Mouse (Mus musculus): Measurements from ENCODE around the gene Gm13278. TPM values are rescaled to one million over a fixed set of nuclear protein-coding genes. Genes with fewer than 3 reads are reported as not detected.
"Not testable (repeated sequence)": the region's sequence is repeated elsewhere in the genome, so short reads cannot be mapped to it uniquely, and the experiment has no call there.

Gene Gm13278
- total RNA-seq (2021) = not detected
- long read RNA-seq, experiment 1 = 0 reads
- long read RNA-seq, experiment 2 = 0 reads

DNA sequence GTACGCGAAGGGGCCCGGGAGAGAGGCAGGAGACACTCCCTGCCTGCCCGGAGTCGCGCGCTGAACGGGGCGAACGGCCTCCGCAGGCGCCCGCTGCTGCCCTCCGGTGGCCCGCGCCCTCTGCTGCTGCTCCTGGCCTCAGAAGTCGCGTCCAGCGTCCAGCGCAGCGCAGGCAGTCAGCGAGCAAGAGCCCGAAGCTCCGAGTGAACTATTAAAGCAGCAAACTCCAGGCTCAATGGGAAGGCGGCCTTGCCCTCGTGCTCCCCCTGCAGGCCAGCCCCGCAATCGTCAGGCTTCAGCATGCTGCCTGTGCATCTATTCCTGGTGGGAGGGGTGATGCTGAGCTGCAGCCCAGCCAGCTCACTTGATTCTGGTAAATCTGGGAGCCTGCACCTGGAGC, at the start of gene Gm13278:
TSS of gene Gm13278 (plus strand) at position 301 of the 400 bp plus-strand sequence.
- intact Hi-C loops (cut with DNase I); DNase-seq (ENCODE audit: low spot score in 2 of 2): not testable (repeated sequence)

GRCm38 (mm10) chr4:88742771-88743371, 48.5 kb upstream of the Gm13278 start:
- no peak for DNase-seq (ENCODE audit: low spot score in 2 of 2)
- intact Hi-C loops (cut with DNase I) = no loop called here

- DNase-seq (ENCODE audit: low spot score in 2 of 2) = no peak
- intact Hi-C loops (cut with DNase I) = no loop called here
These were observed 47.1 kb upstream of the Gm13278 start for GRCm38 (mm10) chr4:88744207-88744606.

DNA sequence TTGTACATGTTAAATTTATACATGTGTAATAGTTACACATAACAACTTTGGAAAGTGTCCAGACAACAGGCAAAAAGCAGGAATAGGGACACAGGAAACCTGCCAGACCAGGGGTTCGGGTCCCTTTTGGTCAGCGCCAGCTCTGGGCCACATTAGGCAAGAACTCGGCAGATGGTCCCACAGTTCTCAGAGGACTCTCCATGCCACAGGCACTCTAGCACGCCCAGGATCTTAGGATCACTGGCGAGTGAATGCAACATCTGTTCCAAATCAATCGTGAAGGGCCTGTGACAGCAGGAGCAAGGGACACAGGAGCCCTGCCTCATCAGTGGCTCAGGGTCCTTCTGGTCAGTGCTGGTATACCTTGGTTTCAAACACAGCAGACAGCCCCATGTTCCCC, 41.4 kb upstream of the Gm13278 start:
- DNase-seq (ENCODE audit: low spot score in 2 of 2) = no peak
- intact Hi-C loops (cut with DNase I) = no loop called here

GRCm38 (mm10) chr4:88754818-88755340, 36.5 kb upstream of the Gm13278 start, which contains the start of gene Gm13271:
Gene Gm13271, plus strand, starts transcription at chr4:88754868.
- peak; percentile 65 to 66 for DNase-seq (ENCODE audit: low spot score in 2 of 2)
- intact Hi-C loops (cut with DNase I) = not testable (repeated sequence)

GRCm38 (mm10) chr4:88756581-88757513, 34.5 kb upstream of the Gm13278 start:
- intact Hi-C loops (cut with DNase I) = not testable (repeated sequence)

DNA sequence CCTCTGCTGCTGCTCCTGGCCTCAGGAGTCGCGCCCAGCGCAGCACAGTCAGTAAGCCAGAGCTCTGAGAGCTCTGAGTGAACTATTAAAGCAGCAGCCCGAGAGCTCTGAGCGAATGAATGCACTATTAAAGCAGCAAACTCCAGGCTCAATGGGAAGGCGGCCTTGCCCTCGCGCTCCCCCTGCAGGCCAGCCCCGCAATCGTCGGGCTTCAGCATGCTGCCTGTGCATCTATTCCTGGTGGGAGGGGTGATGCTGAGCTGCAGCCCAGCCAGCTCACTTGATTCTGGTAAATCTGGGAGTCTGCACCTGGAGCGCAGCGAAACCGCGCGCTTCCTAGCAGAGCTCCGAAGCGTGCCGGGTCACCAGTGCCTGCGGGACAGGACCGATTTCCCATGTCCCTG, 33.7 kb upstream of the Gm13278 start:
- DNase-seq (ENCODE audit: low spot score in 2 of 2) = peak; percentile 89
- intact Hi-C loops (cut with DNase I) = not testable (repeated sequence)

More at GRCm38 (mm10) chr4:88756581-88757513, 34.5 kb upstream of the Gm13278 start:
- not testable (repeated sequence) for DNase-seq (ENCODE audit: low spot score in 2 of 2)

DNA sequence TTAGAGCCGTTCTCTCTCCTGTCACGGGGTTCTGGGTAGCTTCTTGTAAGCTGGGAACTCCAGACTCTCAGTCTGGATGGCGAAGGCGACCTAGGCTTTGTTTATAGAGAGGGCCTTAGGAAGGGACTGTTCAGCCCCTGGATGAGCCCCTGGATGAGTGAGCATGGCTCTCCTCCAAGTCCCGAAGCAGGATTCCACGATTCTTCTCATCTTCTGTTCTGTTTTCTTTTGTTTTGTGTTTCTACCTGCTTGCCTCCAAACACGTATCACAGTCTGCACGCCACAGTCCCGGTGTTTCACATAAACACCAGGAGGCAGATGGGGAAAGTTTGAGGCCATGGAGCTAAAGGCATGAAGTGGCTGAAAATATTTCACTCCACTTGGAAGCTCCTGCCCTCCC, 32.6 kb upstream of the Gm13278 start:
- intact Hi-C loops (cut with DNase I); DNase-seq (ENCODE audit: low spot score in 2 of 2): not testable (repeated sequence)

GRCm38 (mm10) chr4:88759610-88760268, 31.6 kb upstream of the Gm13278 start, which contains the start of gene Gm13283:
Gene Gm13283, plus strand, starts transcription at chr4:88760119.
- peak; percentile 17 to 19 for DNase-seq (ENCODE audit: low spot score in 2 of 2)
- intact Hi-C loops (cut with DNase I) = not testable (repeated sequence)

DNA sequence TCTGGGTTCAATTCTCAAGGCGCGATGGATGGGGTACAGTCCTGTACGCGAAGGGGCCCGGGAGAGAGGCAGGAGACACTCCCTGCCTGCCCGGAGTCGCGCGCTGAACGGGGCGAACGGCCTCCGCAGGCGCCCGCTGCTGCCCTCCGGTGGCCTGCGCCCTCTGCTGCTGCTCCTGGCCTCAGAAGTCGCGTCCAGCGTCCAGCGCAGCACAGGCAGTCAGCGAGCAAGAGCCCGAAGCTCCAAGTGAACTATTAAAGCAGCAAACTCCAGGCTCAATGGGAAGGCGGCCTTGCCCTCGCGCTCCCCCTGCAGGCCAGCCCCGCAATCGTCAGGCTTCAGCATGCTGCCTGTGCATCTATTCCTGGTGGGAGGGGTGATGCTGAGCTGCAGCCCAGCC, 30.9 kb upstream of the Gm13278 start:
- intact Hi-C loops (cut with DNase I) = not testable (repeated sequence)
- DNase-seq (ENCODE audit: low spot score in 2 of 2) = peak; percentile 46 to 59

DNA sequence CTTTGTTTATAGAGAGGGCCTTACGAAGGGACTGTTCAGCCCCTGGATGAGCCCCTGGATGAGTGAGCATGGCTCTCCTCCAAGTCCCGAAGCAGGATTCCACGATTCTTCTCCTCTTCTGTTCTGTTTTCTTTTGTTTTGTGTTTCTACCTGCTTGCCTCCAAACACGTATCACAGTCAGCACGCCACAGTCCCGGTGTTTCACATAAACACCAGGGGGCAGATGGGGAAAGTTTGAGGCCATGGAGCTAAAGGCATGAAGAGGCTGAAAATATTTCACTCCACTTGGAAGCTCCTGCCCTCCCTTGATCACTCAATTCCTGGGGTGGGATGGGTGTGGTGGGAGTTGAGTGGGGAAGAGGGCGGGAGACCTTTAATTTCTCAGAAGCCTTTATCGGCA, 29.6 kb upstream of the Gm13278 start:
- DNase-seq (ENCODE audit: low spot score in 2 of 2) = peak; percentile 71 to 72
- intact Hi-C loops (cut with DNase I) = not testable (repeated sequence)

DNA sequence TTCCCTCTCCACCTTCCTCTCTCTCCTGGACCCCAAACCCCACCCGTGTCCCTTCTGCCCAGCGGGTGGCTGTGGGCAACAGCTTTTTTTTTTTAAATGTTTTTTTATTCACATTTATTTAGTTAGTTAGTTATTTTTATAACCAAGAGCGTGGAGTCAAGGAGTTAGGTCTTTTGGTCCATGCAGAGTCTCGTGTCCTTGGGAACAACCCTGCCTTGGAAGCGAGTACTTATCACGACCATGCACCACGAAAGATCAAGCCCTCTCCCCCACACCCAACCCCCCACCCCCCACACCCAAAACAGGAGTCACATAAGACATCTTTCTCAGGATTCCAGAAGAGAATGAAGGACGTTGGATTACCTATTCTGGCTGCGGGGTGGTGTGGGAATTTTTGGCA, 29.0 kb upstream of the Gm13278 start:
- not testable (repeated sequence) for DNase-seq (ENCODE audit: low spot score in 2 of 2)

DNA sequence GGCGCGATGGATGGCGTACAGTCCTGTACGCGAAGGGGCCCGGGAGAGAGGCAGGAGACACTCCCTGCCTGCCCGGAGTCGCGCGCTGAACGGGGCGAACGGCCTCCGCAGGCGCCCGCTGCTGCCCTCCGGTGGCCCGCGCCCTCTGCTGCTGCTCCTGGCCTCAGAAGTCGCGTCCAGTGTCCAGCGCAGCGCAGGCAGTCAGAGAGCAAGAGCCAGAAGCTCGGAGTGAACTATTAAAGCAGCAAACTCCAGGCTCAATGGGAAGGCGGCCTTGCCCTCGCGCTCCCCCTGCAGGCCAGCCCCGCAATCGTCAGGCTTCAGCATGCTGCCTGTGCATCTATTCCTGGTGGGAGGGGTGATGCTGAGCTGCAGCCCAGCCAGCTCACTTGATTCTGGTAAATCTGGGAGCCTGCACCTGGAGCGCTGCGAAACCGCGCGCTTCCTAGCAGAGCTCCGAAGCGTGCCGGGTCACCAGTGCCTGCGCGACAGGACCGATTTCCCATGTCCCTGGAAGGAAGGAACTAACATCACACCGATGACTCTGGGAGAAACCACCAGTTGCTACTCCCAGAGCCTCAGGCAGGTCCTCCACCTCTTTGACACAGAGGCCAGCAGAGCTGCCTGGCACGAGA, 27.8 kb upstream of the Gm13278 start:
- DNase-seq (ENCODE audit: low spot score in 2 of 2); intact Hi-C loops (cut with DNase I): not testable (repeated sequence)

More for the DNA sequence above, 29.0 kb upstream of the Gm13278 start:
- intact Hi-C loops (cut with DNase I) = not testable (repeated sequence)

GRCm38 (mm10) chr4:88773534-88773933, 17.8 kb upstream of the Gm13278 start, which contains the start of gene Gm13290:
Gene Gm13290, plus strand, starts transcription at chr4:88773834.
- intact Hi-C loops (cut with DNase I) = not testable (repeated sequence)

GRCm38 (mm10) chr4:88776622-88777021, 14.7 kb upstream of the Gm13278 start, which contains the start of gene Gm13289:
Gene Gm13289, plus strand, starts transcription at chr4:88776922.
- DNase-seq (ENCODE audit: low spot score in 2 of 2); intact Hi-C loops (cut with DNase I): not testable (repeated sequence)

More at GRCm38 (mm10) chr4:88773534-88773933, 17.8 kb upstream of the Gm13278 start, which contains the start of gene Gm13290:
- not testable (repeated sequence) for DNase-seq (ENCODE audit: low spot score in 2 of 2)

GRCm38 (mm10) chr4:88779550-88779949, 11.8 kb upstream of the Gm13278 start, which contains the start of gene Gm13272:
Gene Gm13272, plus strand, starts transcription at chr4:88779850.
- intact Hi-C loops (cut with DNase I); DNase-seq (ENCODE audit: low spot score in 2 of 2): not testable (repeated sequence)

DNA sequence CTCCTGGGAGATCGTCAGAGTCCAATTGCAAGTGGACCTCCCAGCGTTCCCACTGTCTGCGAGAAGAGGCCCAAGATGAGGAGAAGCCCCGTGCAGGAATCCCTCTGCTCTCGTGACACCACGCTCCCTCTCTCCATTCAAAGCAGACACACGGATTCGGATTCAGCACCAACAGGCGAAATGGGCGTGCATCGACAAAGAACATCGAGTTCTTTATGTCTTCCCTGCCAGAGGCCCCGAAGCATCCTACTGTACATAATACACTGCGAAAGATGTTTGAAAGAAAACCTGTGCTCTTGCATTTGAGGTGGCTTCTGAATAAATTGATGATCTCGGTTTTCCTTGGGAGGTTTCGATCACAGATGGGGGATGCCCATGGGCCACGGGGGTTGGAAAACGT, 11.0 kb upstream of the Gm13278 start:
- DNase-seq (ENCODE audit: low spot score in 2 of 2); intact Hi-C loops (cut with DNase I): not testable (repeated sequence)

- DNase-seq (ENCODE audit: low spot score in 2 of 2); intact Hi-C loops (cut with DNase I): not testable (repeated sequence)
These were observed 9.5 kb upstream of the Gm13278 start, which contains the start of gene Ifnz for GRCm38 (mm10) chr4:88781831-88782230. Gene Ifnz, plus strand, starts transcription at chr4:88782131.

All from left cerebral cortex, postnatal 14 days (tissue).